Mouse (Mus musculus): ENCODE measurements around the gene Gm17660. TPM values are rescaled to one million over a fixed set of nuclear protein-coding genes. Genes with fewer than 3 reads are reported as not detected.

The Gm17660 gene
- total RNA-seq (2014; rRNA removed; ENCODE audit: low replicate concordance) (not detected in 2 replicates), polyA plus RNA-seq (2015; fragmentation: Nextera tagmentation; extraction: Ambion mirVana) (not detected in 2 replicates)

- WGBS: 86% methylated on average over 7 of the region's 7 CpGs
- Histone ChIP-seq H3K27me3 (ENCODE audit: control insufficient read depth, insufficient read depth, low read length) (no peaks in the 10 kb centered on the region), H3K36me3 (replicated peaks; ENCODE audit: control insufficient read depth, insufficient read depth, low read length) (no peaks in the 10 kb centered on the region; the same call in 1 of the 2 replicates), H3K4me1 (ENCODE audit: control insufficient read depth, insufficient read depth) (no peaks in the 10 kb centered on the region), H3K9me3 (replicated peaks; ENCODE audit: control insufficient read depth, low read length) (no peaks in the 10 kb centered on the region), H3K4me3 (ENCODE audit: low read depth, low read length) (no peak within 1 kb of the TSS), H3K4me2 (ENCODE audit: low read depth, low read length) (no peak within 1 kb of the TSS), H3K27ac (ENCODE audit: low read depth) (no peak within 1 kb of the TSS), H3K9ac (replicated peaks; ENCODE audit: low read depth, low read length) (no peak within 1 kb of the TSS)
- TF ChIP-seq CTCF (IDR thresholded peaks at IDR 0.05; ENCODE audit: low read depth) (no peak), EP300 (IDR thresholded peaks at IDR 0.05; ENCODE audit: low read depth) (no peak)
- no peak for ATAC-seq (ENCODE audit: insufficient read depth, low read depth)
- no peak for DNase-seq (ENCODE audit: low spot score)
Measured at GRCm38 (mm10) chr5:104077508-104077907, at the start of gene Gm17660. Gene Gm17660 (minus strand): TSS chr5:104077608.

- DNase-seq (ENCODE audit: low spot score) (no peak), ATAC-seq (ENCODE audit: insufficient read depth, low read depth) (peak; percentile 27; the same call in 1 of the 2 replicates)
- no peaks in the 10 kb centered on the region for H3K36me3 ChIP-seq (replicated peaks; ENCODE audit: control insufficient read depth, insufficient read depth, low read length)
- H3K4me1 ChIP-seq (ENCODE audit: control insufficient read depth, insufficient read depth): peaks cover 4% of the 10 kb centered on the region; the same call in 1 of the 2 replicates
- H3K4me3 ChIP-seq (ENCODE audit: low read depth, low read length): no peak overlapping the region
- 66% methylated on average over 12 of the region's 12 CpGs for WGBS
- no peak overlapping the region for H3K9ac ChIP-seq (replicated peaks; ENCODE audit: low read depth, low read length)
- H3K27me3 ChIP-seq (ENCODE audit: control insufficient read depth, insufficient read depth, low read length): no peaks in the 10 kb centered on the region
- TF ChIP-seq CTCF (IDR thresholded peaks at IDR 0.05; ENCODE audit: low read depth) (no peak), EP300 (IDR thresholded peaks at IDR 0.05; ENCODE audit: low read depth) (no peak)
- H3K27ac ChIP-seq (ENCODE audit: low read depth): peak overlapping the region; percentile 76
- H3K4me2 ChIP-seq (ENCODE audit: low read depth, low read length): no peak overlapping the region
- no peaks in the 10 kb centered on the region for H3K9me3 ChIP-seq (replicated peaks; ENCODE audit: control insufficient read depth, low read length)
Measured at GRCm38 (mm10) chr5:104126561-104127320, 49.3 kb upstream of the Gm17660 start.

DNA sequence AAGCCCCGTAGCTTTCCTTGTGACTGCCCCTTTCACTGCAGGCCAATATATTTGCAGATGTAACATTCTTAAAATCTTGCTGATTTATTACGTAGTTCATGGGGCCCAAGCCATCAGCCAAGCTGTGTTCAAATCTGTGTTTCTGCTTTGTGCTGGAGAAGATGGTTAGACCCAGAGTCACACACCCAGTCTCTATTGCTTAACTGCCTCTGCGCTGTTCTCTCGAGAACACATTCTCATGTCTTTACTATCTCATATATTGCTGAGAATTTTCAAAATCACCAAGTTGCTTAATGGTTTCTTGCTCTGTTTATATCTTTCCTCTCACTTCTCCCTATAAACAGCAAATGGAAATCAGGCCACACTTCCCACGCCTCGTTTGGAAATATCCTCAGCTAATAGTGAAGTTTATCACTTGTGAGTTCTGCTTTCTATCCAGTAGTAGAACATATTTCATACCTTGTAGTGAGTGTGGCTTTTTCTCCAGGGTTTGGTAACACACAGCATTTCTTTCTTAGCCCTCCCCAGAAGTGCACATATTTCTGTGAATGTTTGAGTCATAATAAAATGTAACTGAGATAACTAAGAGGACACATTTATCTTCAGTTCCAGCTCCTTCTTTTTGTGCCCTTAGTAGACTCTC, 46.7 kb upstream of the Gm17660 start:
- H3K4me3 ChIP-seq (ENCODE audit: low read depth, low read length): no peak overlapping the region
- 67% methylated on average over 6 of the region's 6 CpGs for WGBS
- no peaks in the 10 kb centered on the region for H3K9me3 ChIP-seq (replicated peaks; ENCODE audit: control insufficient read depth, low read length)
- TF ChIP-seq CTCF (IDR thresholded peaks at IDR 0.05; ENCODE audit: low read depth): no peak
- TF ChIP-seq EP300 (IDR thresholded peaks at IDR 0.05; ENCODE audit: low read depth): no peak
- H3K9ac ChIP-seq (replicated peaks; ENCODE audit: low read depth, low read length): no peak overlapping the region
- no peaks in the 10 kb centered on the region for H3K36me3 ChIP-seq (replicated peaks; ENCODE audit: control insufficient read depth, insufficient read depth, low read length)
- H3K4me1 ChIP-seq (ENCODE audit: control insufficient read depth, insufficient read depth): peaks cover 4% of the 10 kb centered on the region; the same call in 1 of the 2 replicates
- no peak for DNase-seq (ENCODE audit: low spot score)
- no peak overlapping the region for H3K4me2 ChIP-seq (ENCODE audit: low read depth, low read length)
- H3K27ac ChIP-seq (ENCODE audit: low read depth): 0 out of 2 replicates have a peak overlapping the region, but pooled peaks have one; percentile 7
- ATAC-seq (ENCODE audit: insufficient read depth, low read depth): no peak
- H3K27me3 ChIP-seq (ENCODE audit: control insufficient read depth, insufficient read depth, low read length): no peaks in the 10 kb centered on the region

GRCm38 (mm10) chr5:104115890-104116289, 38.5 kb upstream of the Gm17660 start:
- no peak for ATAC-seq (ENCODE audit: insufficient read depth, low read depth)
- Histone ChIP-seq H3K9ac (replicated peaks; ENCODE audit: low read depth, low read length) (no peak overlapping the region), H3K4me3 (ENCODE audit: low read depth, low read length) (no peak overlapping the region), H3K27ac (ENCODE audit: low read depth) (peak overlapping the region; percentile 86), H3K36me3 (replicated peaks; ENCODE audit: control insufficient read depth, insufficient read depth, low read length) (no peaks in the 10 kb centered on the region), H3K9me3 (replicated peaks; ENCODE audit: control insufficient read depth, low read length) (no peaks in the 10 kb centered on the region), H3K27me3 (ENCODE audit: control insufficient read depth, insufficient read depth, low read length) (no peaks in the 10 kb centered on the region), H3K4me1 (ENCODE audit: control insufficient read depth, insufficient read depth) (peaks cover 25% of the 10 kb centered on the region), H3K4me2 (ENCODE audit: low read depth, low read length) (no peak overlapping the region)
- TF ChIP-seq CTCF (IDR thresholded peaks at IDR 0.05; ENCODE audit: low read depth): no peak
- TF ChIP-seq EP300 (IDR thresholded peaks at IDR 0.05; ENCODE audit: low read depth): no peak
- DNase-seq (ENCODE audit: low spot score): peak; percentile 60
- WGBS: 44% methylated on average over 4 of the region's 4 CpGs

DNA sequence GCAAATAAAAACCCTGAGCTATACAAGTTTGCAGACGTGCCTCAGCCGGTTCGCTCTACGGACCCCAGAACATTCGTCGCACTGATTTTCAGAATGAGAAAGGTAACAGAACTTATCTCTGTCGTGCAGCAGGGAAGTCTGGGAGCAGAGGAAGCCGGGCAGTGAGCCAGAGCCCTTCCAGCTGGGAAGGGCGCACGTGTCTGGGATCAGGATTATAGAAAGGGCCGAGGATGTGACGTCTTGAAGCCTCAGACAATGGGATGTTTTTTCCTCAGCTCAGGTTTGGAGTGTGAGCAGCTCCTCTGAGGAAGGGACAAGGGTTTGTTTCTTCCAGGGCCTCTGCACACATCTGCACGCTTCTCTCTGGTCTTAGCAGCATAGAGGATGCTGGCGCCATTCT, 37.7 kb upstream of the Gm17660 start:
- peak; percentile 76 for ATAC-seq (ENCODE audit: insufficient read depth, low read depth)
- Histone ChIP-seq H3K27ac (ENCODE audit: low read depth) (peak overlapping the region; percentile 86), H3K4me3 (ENCODE audit: low read depth, low read length) (0 out of 2 replicates have a peak overlapping the region, but pooled peaks have one; percentile 52), H3K9ac (replicated peaks; ENCODE audit: low read depth, low read length) (0 out of 2 replicates have a peak overlapping the region, but pooled peaks have one; percentile 4), H3K27me3 (ENCODE audit: control insufficient read depth, insufficient read depth, low read length) (no peaks in the 10 kb centered on the region), H3K9me3 (replicated peaks; ENCODE audit: control insufficient read depth, low read length) (no peaks in the 10 kb centered on the region), H3K36me3 (replicated peaks; ENCODE audit: control insufficient read depth, insufficient read depth, low read length) (no peaks in the 10 kb centered on the region), H3K4me2 (ENCODE audit: low read depth, low read length) (peak overlapping the region; percentile 59), H3K4me1 (ENCODE audit: control insufficient read depth, insufficient read depth) (peaks cover 25% of the 10 kb centered on the region)
- DNase-seq (ENCODE audit: low spot score): peak; percentile 91
- 13% methylated on average over 14 of the region's 14 CpGs for WGBS
- TF ChIP-seq CTCF (IDR thresholded peaks at IDR 0.05; ENCODE audit: low read depth) (no peak; the same call in 1 of the 2 replicates), EP300 (IDR thresholded peaks at IDR 0.05; ENCODE audit: low read depth) (peak; percentile 90; the same call in 1 of the 2 replicates)

Measured in heart, postnatal 0 days (tissue).